Mouse (Mus musculus) erythroid progenitor cell, adult 5-6 weeks (primary cell): ENCODE data around the gene Zkscan5. TPM values are rescaled to one million over a fixed set of nuclear protein-coding genes. Genes with fewer than 3 reads are reported as not detected.
"Not testable (repeated sequence)": the region's sequence is repeated elsewhere in the genome, so short reads cannot be mapped to it uniquely, and the experiment has no call there.

Experiments
- ATAC-seq: replicated peaks from 2 replicates; pipeline ENCODE4 v1.8.0; 2016; ENCODE audit warnings: moderate number of reproducible peaks, mild to moderate bottlenecking, moderate TSS enrichment, inconsistent platforms; ENCODE audit not compliant: poor library complexity, low FRiP score, severe bottlenecking
- total RNA-seq, 2 experiments: library from RNA; stranded (forward) in 1 of 2; stranded (reverse) in 1 of 2; fragments of 150-400 nt in 1 of 2; fragments of 186-747, 209-891 nt in 1 of 2; gene quantifications; 2 replicates each; pipeline versions ENCODE4 v1.2.3 to v1.2.4; 2015 to 2017; ENCODE audit warnings: low replicate concordance in 2 of 2

The Zkscan5 gene
- total RNA-seq (2015; ENCODE audit: low replicate concordance), result 3.2 and 5.0 TPM in 2 replicates
- total RNA-seq (2017; ENCODE audit: low replicate concordance), result 4.2 and 8.2 TPM in 2 replicates

- peak; percentile 87 for ATAC-seq
Observed at GRCm38 (mm10) chr5:145203936-145204691, at the start of gene Zkscan5. Zkscan5 (plus strand) TSS chr5:145204562.

DNA sequence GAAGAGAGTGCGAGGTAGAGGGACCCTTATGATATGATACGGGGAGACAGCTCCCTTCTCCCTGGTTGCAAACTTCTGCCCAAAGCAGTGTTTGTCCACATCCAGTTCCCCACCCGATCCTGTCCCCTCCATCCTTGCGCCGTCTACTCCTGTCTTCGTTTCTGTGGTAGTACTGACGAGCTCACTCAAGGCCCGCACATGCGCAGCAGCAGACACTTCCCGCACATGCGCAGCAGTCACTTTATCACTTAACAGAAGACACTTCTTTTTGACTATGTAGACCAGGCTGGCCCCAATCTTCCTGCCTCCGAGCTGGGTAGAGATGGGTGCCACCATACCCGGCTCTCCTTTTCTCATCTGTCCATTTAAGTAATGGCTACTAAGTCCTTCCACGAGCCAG is 43.0 kb upstream of the Zkscan5 start:
- ATAC-seq, result no peak

DNA sequence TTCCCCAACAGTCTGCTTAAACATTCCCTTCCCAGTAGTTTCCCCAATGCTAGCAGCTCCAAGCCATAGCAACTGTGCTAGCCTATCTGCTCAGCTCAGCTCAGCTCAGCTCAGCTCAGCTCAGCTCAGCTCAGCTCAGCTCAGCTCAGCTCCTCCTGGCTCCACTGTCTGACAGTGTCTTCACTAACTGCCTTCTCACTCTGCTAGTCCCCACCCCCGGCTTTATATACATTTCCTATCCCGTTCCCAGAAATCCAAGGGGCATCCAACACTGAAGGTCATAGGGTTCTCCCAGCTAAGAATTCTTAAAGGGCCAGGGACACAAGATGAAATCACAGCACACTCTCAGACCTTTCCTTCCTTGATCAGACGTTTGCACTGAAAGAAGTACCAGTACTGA is 39.7 kb upstream of the Zkscan5 start:
- no peak for ATAC-seq

DNA sequence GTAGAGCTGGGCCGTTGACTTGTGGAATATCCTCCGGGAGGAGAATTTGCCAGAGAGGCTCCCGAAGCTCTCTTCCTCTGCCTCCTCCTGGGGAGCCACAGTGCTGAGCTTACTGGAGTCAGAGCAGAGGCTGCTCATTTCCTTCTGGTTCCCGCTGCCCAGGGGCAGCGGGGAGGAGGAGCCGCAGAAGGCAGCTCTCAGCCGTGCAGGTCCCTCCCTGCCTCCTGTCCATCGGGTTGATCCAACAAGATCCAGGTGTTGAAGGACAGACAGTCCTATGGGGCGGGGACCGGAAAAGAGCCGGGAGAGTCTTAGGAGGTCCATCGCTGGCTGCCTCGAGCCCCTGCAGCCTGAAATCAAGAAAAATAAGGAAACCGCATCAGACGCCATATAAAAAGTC is 39.2 kb upstream of the Zkscan5 start:
- ATAC-seq, result no peak

- peak; percentile 90 for ATAC-seq
Observed at GRCm38 (mm10) chr5:145166536-145167305, 37.6 kb upstream of the Zkscan5 start, which contains the start of the genes Ptcd1 and Cpsf4. Ptcd1 (minus strand) TSS chr5:145167108. Cpsf4 (plus strand) TSS chr5:145167213.

DNA sequence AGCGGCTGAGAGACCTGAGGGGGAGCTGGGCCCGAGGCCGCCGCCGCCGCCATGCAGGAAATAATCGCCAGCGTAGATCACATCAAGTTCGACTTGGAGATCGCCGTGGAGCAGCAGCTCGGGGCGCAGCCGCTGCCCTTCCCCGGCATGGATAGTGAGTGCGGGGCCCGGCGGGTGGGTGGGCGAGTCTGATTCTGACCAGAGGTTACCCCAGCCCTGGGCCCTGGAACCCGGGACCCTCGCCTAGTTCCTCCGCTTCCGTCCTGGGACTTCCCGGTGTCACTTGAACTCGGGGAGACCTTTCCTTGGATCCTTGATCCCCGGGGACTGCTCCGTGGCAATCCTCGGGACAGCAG is 37.1 kb upstream of the Zkscan5 start:
- ATAC-seq, result peak; percentile 22

- no peak for ATAC-seq
Observed at GRCm38 (mm10) chr5:145178461-145178980, 25.8 kb upstream of the Zkscan5 start.

DNA sequence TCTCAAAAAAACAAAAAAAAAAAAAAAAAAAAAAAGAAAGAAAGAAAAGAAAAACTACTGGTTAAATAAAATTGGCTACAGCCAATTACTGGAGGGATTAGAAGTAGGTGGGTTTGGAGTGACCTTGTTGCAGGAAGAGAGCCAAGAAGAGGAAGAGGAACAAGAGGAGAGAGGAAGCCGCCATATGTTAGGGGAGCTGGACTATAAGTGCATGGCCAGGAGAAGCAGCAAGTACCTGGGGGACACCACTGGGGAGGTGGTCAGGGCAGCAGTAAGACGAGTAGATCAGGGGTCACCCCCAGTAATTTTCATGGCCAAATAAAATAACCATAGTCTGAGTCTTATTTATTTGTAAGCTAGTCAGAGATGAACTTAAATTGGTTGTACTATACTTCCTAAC is 19.1 kb upstream of the Zkscan5 start:
- no peak for ATAC-seq

DNA sequence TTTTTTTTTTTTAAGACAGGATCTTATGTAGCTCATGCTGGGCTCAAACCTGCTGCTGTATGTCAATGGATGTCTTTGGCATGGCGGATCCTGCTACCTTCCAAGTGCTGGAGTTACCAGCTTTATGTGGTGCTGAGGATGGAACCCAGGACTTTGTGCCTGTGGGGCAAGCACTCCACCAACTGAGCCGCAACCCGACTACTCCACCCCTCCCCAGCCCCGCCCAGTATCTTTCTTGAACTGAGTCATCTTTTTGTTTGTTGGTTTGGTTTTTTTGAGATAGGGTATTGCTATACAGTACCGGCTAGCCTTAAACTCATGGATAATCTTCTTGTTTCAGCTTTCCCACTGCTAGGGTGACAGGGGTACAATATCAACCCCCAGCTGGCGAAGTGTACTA is 14.9 kb upstream of the Zkscan5 start:
- 0 out of 2 replicates have a peak, but pooled peaks have one; percentile 32 for ATAC-seq

DNA sequence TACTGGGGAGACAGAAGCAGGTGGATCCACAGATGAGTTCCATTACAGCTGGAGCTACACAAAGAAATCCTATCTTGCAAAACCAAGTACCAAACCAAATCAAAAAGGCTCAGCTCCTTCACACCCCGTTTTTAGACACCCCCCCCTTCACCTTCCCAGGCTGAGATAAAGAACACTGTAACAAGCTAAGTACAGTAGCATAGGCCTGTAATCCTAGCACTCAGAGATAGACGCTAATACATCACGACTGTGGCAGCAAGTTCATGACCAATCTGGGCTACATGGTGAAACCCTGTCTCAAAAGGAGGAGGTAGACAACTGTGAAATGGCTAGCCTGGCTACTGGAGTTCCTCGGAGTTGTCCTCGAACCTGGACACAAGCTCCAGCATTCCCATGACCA is 14.0 kb upstream of the Zkscan5 start:
- no peak for ATAC-seq

DNA sequence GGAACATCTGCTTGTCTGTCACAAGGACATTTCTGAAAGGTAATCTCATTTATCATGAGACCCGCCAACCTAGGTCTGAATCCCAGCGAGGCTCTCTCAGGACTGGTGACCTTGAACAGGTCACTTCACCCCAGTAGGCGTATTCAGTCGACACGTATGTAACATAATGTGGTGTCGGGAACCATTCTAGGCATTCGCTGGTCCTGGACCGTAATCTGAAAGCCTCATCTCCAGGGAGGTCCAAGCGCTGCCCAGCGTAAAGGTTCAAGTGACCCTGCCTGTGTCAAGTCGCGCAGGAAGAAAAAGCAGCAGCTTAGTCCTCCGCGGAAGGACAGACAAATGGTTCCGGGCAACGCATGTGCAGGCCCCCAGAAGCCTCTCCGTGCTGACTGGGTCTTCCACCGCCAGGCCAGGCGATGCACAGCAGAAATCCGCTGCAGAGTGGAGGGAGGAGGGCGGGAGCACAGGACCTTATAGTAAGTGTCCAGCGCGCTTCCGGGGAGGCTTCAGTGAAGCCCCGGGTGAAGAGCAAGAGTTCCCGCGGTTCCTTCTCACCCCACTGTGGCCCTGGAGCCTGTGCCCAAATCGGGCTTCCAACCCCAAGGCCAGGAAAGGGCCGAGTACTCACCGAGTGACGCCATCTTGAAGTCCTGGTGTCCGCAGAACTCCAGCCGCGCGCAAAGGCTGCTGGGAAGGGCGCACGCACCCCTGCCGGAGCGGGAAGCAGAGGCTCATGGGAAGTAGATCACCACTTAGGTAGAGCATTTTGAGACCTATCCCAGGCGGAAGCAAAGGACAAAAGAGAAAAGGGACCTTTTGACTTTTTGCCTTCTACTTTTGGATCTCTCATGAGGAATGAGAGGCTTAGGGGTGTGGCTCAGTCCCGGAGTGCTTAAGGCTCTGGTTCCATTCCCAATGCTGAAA is 13.2 kb upstream of the Zkscan5 start:
- ATAC-seq, result peak; percentile 95

DNA sequence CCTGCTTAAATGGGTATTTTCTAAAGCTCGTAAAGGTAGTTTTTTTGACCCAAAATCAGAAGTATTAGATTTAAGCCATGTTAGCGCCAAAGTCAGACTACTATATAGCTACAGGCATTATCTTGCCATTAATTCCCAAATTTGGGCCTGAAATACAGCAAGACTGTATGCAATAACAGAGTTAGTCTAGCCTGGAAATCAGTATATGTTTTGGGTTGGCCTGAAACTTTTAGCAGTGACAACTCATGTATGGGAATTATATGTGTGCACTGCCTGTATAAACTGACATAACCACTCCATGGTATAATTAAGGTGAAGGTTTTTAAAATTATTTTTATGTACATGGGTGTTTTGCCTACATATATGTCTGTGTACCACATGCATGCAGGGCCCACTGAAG is 12.4 kb upstream of the Zkscan5 start, which contains the start of gene Atp5j2:
Gene Atp5j2 (minus strand): TSS at position 101 of the 400 bp plus-strand sequence.
- no peak for ATAC-seq

DNA sequence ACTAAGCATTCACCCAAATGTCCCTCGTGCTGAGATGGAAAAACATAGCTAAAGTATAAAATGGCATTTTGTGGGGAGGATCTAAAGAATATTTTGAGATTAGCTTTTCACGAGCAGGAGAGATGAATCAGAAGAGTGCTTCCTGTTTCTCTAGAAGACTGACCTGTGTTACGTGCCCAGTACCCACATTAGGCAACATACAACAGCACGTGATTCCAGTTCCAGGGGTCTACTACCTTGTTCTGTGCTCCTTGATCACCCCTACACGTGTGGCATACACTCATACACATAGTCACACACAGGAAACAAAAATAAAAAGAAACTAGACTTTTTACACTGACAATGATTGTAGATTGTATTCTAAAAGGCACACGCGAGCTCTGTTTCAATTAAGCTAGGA is 4.0 kb upstream of the Zkscan5 start:
- no peak for ATAC-seq

DNA sequence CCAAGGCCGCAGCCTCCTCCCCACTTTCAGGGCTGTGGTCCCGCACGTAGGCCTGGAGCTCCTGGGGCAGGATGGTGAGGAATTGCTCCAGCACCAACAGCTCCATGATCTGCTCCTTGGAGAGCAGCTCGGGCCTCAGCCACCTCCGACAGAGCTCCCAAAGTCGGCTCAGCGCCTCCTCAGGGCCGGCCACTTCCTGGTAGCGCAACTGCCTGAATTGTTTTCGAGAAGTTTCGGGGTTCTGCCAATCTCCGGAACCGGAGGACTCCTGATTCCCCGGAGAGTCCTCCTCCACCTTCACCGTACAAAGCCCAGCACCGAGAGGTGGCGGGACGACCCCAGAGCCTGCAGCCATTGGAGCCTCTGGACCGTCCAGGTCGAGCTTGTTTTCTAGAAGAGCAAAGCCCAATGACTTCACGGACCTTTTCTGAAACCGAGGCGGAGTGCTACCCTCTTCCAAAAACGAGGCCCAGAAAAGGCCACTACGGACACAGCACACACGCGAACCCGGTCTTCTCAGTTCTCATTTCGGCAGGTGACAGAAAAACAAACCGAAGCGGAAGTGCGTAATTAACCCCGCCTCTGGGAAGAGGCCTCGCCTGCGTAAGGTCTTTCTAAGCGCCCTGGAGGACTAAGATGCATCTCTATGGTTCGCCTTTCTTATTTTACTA is 2.9 kb upstream of the Zkscan5 start, which contains the start of gene Zkscan14:
Gene Zkscan14 (minus strand): TSS at position 548 of the 671 bp plus-strand sequence.
- ATAC-seq, result peak; percentile 75

DNA sequence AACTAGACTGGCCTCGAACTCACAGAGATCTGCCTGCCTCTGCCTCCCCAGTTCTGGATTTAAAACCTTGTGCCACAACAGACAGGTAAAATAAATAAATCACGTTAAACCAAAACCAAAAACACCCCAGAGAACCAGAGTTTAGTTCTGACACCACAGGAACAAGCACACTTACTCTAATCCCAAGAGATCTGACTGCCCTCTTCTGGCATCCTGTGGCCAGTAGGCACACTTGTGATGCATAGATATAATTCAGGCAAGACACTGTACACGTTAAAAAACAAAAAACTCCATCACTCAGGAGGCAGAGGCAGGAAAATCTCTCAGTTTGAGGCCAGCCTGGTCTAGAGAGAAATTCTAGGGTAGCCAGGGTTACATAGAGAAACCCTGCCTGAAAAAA is 1.9 kb upstream of the Zkscan5 start:
- ATAC-seq, result no peak

GRCm38 (mm10) chr5:145205041-145205440 is 679 bp downstream of the Zkscan5 start:
- 0 out of 2 replicates have a peak, but pooled peaks have one; percentile 5 for ATAC-seq

- no peak for ATAC-seq
Observed at GRCm38 (mm10) chr5:145207385-145207784, 3.0 kb downstream of the Zkscan5 start.

- ATAC-seq, result no peak
Observed at GRCm38 (mm10) chr5:145207954-145208353, 3.6 kb downstream of the Zkscan5 start.

DNA sequence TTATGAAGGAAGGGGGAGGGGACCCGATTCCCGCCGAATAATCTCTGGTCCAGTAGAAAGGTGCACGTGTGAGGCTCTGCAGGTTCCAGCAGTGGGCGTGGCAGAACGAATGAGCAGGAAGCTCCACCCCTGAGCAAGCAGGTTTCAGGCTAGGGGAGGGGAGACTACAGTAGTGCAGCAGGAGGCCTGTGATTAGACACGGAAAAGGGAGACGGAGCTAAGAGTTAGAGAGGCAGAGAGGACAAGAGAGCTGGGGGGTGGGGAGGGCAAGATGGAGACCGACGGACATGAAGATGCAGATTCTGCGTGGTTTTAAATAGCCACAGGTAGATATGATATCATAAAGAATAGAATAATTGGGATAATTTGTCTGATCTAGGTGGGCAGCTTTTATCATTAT is 4.0 kb downstream of the Zkscan5 start:
- ATAC-seq, result not testable (repeated sequence)
